Mouse (Mus musculus): ENCODE results near the gene Smbd1.

DNA sequence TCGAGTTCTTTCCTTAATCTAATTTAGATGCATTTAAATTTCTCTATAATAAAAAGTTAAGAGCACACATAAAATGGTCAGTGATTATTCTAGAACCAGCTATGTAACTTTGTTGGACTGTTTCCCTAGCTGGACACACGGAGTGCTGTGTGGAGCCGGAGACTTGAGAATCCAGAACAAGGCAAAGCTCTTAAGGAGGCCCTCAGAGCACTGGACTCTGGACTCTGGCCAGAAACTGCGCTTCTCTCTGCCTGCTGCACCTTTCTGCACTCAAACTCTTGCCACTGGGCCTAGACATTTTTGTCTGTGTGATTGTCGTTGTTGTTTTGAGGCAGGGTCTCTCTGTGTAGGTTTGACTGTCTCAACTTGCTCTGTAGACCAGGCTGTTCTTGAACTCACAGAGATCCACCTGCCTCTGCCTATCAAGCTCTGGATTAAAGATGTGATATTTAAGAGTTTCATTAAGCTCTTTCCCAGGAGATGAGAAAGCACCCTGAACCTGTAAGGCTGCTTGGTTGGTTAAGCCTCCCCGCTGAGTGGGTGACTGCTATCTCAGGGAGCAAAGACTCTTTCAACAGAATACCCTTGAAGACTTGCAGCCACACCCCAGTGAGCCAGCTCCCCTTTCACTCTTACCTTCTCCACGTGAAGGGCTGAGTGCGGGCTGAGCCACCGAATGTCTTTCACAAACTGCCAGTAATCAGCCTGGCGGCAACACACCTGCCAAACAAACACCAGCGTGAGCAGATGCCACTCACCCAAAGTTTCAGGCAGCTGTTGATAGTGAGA lies 39.0 kb upstream of the Smbd1 start:
- no peak for TF ChIP-seq CTCF (IDR thresholded peaks at IDR 0.05; ENCODE audit: extremely low read depth, insufficient read depth, low read length)
- TF ChIP-seq POLR2A (IDR thresholded peaks at IDR 0.05; ENCODE audit: extremely low read depth, insufficient read depth, low read length), result no peak
